Mouse (Mus musculus) bone marrow macrophage, adult 2 months (primary cell): ENCODE measurements at regions not wholly inside any gene's neighbourhood (a gene's known extent, or its start where the extent isn't known, plus 50 kb on each side); places are given as distances from the start of the nearest gene placed in this dataset.

Source experiments
- CTCF ChIP-seq: IDR thresholded peaks from 2 replicates; pipeline ENCODE4 v1.5.1; 2012; ENCODE audit warnings: low read depth, mild to moderate bottlenecking, low read length, moderate library complexity
- POLR2A ChIP-seq: IDR thresholded peaks from 2 replicates; pipeline ENCODE4 v1.6.1; 2012; ENCODE audit warnings: mild to moderate bottlenecking, low read depth, low read length, borderline replicate concordance

DNA sequence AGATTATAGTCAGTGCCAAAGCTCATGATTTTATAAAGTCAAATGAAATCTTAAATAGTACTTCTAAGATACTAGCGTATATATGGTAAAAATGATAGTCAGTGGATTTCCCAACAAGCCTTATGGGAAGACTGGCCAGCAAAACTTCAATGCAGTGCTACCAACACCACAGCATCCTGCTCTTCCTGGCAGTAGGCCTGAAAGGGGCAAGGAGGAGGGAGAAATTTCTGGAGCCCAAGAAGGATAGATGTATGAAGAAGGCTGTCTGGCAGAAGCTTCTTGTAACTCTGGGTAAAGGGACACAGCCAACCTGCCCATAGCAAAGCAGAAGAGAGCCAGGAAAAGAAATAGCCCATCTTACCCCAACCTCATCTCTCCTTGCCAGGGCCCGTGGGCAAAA, 209.0 kb upstream of the Tsc22d2 start:
- TF ChIP-seq POLR2A (no peak), CTCF (no peak)
